Mouse (Mus musculus): ENCODE data around the gene Lxn. TPM values are rescaled to one million over a fixed set of nuclear protein-coding genes. Genes with fewer than 3 reads are reported as not detected.

The Lxn gene
- polyA plus RNA-seq, 1 experiment from 2014 or later: 88.8 TPM

DNA sequence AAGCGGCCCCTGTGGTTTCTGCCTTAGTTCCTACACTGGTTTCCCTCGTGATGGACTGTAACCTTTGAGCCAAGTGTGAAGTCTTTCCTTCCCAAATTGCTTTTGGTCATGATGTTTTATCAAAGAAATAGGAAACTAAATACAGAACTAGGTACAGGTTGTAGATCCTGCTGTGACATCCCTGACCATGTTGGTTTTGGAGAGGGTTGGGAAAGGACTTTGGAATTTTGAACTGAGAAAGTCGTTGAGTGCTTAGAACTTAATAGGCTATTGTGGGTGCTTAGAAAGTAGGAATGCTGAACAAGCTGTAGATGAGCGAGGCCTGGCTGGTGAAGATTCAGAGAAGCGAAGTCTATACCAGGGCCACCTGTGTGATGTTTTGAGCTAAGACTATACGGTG lies 29.7 kb downstream of the Lxn start:
- Histone ChIP-seq H3K27me3 (ENCODE audit: control insufficient read depth, insufficient read depth, low read length) (no peaks in the 10 kb centered on the region), H3K9me3 (ENCODE audit: control insufficient read depth, low read length) (no peaks in the 10 kb centered on the region), H3K9ac (ENCODE audit: low read depth, low read length) (no peak overlapping the region), H3K4me1 (replicated peaks; ENCODE audit: control insufficient read depth, insufficient read depth, low read length) (no peaks in the 10 kb centered on the region), H3K27ac (ENCODE audit: low read depth, low read length) (no peak overlapping the region), H3K4me2 (replicated peaks; ENCODE audit: low read depth, low read length) (no peak overlapping the region), H3K36me3 (ENCODE audit: control insufficient read depth, insufficient read depth, low read length) (peaks cover 8% of the 10 kb centered on the region; the same call in 1 of the 2 replicates), H3K4me3 (ENCODE audit: low read depth, low read length) (no peak overlapping the region)
- no peak for DNase-seq (ENCODE audit: low spot score)
- no peak for ATAC-seq (ENCODE audit: low FRiP score)
- 96% methylated on average over 6 of the region's 6 CpGs for WGBS

GRCm38 (mm10) chr3:67429999-67430380 lies 33.7 kb downstream of the Lxn start, which contains the start of gene Gfm1:
Gfm1 (plus strand) TSS chr3:67430096.
- ATAC-seq (ENCODE audit: low FRiP score) (peak; percentile 93), DNase-seq (ENCODE audit: low spot score) (peak; percentile 90)
- Histone ChIP-seq H3K4me3 (ENCODE audit: low read depth, low read length) (peak within 1 kb of the TSS; percentile 97), H3K9me3 (ENCODE audit: control insufficient read depth, low read length) (0 out of 2 replicates have a peak, but pooled peaks cover 3% of the 10 kb centered on the region), H3K27ac (ENCODE audit: low read depth, low read length) (no peak within 1 kb of the TSS), H3K27me3 (ENCODE audit: control insufficient read depth, insufficient read depth, low read length) (no peaks in the 10 kb centered on the region), H3K4me1 (replicated peaks; ENCODE audit: control insufficient read depth, insufficient read depth, low read length) (no peaks in the 10 kb centered on the region), H3K36me3 (ENCODE audit: control insufficient read depth, insufficient read depth, low read length) (peaks cover 8% of the 10 kb centered on the region; the same call in 1 of the 2 replicates), H3K4me2 (replicated peaks; ENCODE audit: low read depth, low read length) (peak within 1 kb of the TSS; percentile 76), H3K9ac (ENCODE audit: low read depth, low read length) (peak within 1 kb of the TSS; percentile 89)
- WGBS: 1% methylated on average over 24 of the region's 24 CpGs

DNA sequence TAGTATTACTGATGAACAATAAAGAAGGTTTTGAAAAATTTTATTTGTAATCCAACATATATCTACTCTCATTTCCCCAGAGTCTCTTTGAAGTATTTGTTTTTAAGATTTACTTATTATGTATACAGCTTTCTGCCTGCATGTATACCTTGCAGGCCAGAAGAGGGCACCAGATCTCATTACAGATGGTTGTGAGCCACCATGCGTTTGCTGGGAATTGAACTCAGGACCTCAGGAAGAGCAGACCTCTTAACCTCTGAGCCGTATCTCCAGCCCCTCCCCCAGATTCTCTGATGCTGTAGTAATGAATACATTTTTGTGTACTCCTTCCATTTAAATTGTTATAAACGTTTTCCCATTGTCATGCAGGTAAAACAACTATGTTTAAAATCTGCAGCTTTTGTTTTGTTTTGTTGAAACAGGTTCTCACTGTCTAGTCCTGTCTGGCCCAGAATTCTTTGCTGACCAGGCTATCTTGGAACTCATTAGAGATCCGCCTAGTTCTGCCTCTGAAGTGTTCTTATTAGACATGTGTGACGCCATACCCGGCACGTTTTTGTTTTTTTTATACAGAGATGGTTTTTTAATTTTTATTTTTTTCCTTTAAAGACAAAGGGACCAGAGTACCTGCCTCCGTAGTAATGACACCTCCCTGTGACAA lies 34.3 kb downstream of the Lxn start:
- Histone ChIP-seq H3K36me3 (ENCODE audit: control insufficient read depth, insufficient read depth, low read length) (peaks cover 8% of the 10 kb centered on the region; the same call in 1 of the 2 replicates), H3K27me3 (ENCODE audit: control insufficient read depth, insufficient read depth, low read length) (no peaks in the 10 kb centered on the region), H3K9me3 (ENCODE audit: control insufficient read depth, low read length) (0 out of 2 replicates have a peak, but pooled peaks cover 3% of the 10 kb centered on the region), H3K9ac (ENCODE audit: low read depth, low read length) (peak overlapping the region; percentile 89; the same call in 1 of the 2 replicates), H3K4me1 (replicated peaks; ENCODE audit: control insufficient read depth, insufficient read depth, low read length) (no peaks in the 10 kb centered on the region), H3K4me3 (ENCODE audit: low read depth, low read length) (peak overlapping the region; percentile 97), H3K4me2 (replicated peaks; ENCODE audit: low read depth, low read length) (no peak overlapping the region; the same call in 1 of the 2 replicates), H3K27ac (ENCODE audit: low read depth, low read length) (no peak overlapping the region)
- 39% methylated on average over 8 of the region's 8 CpGs for WGBS
- ATAC-seq (ENCODE audit: low FRiP score) (peak; percentile 83), DNase-seq (ENCODE audit: low spot score) (no peak)

Other genes with a start within 250 kb of the Lxn start
- gene Mlf1, start 89.8 kb downstream of the Lxn start, polyA plus RNA-seq (2014; fragmentation: Nextera tagmentation; extraction: Ambion mirVana): 44.3 and 44.8 TPM in 2 replicates
- not detected in 2 replicates for gene Gm17402, start 88.8 kb downstream of the Lxn start, polyA plus RNA-seq (2014; fragmentation: Nextera tagmentation; extraction: Ambion mirVana)
- 46.3 and 51.8 TPM in 2 replicates for gene Gfm1, start 33.8 kb downstream of the Lxn start, polyA plus RNA-seq (2014; fragmentation: Nextera tagmentation; extraction: Ambion mirVana)
- gene Rarres1, start 51.6 kb upstream of the Lxn start, polyA plus RNA-seq (2014; fragmentation: Nextera tagmentation; extraction: Ambion mirVana): 1.1 and 1.3 TPM in 2 replicates
- gene Mfsd1, start 118.8 kb upstream of the Lxn start, polyA plus RNA-seq (2014; fragmentation: Nextera tagmentation; extraction: Ambion mirVana): 63.6 and 73.6 TPM in 2 replicates

Data from hindbrain, embryonic 11.5 days (tissue).